Mouse (Mus musculus) liver, embryonic 14.5 days (tissue): Measurements from ENCODE around the gene Nek3.

Source experiments
- CTCF ChIP-seq: IDR thresholded peaks from 2 replicates; pipeline ENCODE4 v1.5.1; 2016; ENCODE audit warnings: antibody characterized with exemption, low read depth, control low read depth
- EP300 ChIP-seq: IDR thresholded peaks from 2 replicates; pipeline ENCODE4 v1.6.1; 2016; ENCODE audit warnings: antibody characterized with exemption, low read depth

DNA sequence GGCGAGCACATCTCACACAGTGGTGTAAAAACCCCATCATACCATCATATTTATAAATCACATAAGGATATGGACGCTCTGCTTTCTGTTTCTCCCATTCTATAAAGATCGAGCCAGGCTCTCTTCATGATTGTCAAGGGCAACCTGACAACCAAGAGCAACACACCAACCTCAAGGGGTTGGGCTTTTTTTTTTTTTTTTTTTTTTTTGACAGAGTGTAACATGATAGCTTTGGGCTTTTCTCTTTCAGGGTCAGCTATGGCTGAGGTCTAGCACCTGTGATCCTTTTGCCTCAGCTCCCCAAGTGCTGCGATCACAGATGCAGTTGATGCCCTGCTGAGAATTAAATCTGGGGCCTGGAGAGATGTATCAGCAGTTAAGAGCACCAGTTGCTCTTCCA, 59.2 kb downstream of the Nek3 start:
- TF ChIP-seq CTCF = no peak
- no peak for TF ChIP-seq EP300
